Mouse (Mus musculus) kidney, adult 18-20 months (tissue): ENCODE measurements at regions not wholly inside any gene's neighbourhood (a gene's known extent, or its start where the extent isn't known, plus 50 kb on each side); places are given as distances from the start of the nearest gene placed in this dataset.
"Not testable (repeated sequence)": the region's sequence is repeated elsewhere in the genome, so short reads cannot be mapped to it uniquely, and the experiment has no call there.

Experiments used
- DNase-seq: peaks from one replicate; pipeline ENCODE4 v3.0.0; 2021

- DNase-seq: no peak
Measured at GRCm38 (mm10) chr8:37239354-37239753, 245.9 kb downstream of the AI429214 start.

GRCm38 (mm10) chr8:37251234-37251633, 257.8 kb downstream of the AI429214 start:
- not testable (repeated sequence) for DNase-seq

DNA sequence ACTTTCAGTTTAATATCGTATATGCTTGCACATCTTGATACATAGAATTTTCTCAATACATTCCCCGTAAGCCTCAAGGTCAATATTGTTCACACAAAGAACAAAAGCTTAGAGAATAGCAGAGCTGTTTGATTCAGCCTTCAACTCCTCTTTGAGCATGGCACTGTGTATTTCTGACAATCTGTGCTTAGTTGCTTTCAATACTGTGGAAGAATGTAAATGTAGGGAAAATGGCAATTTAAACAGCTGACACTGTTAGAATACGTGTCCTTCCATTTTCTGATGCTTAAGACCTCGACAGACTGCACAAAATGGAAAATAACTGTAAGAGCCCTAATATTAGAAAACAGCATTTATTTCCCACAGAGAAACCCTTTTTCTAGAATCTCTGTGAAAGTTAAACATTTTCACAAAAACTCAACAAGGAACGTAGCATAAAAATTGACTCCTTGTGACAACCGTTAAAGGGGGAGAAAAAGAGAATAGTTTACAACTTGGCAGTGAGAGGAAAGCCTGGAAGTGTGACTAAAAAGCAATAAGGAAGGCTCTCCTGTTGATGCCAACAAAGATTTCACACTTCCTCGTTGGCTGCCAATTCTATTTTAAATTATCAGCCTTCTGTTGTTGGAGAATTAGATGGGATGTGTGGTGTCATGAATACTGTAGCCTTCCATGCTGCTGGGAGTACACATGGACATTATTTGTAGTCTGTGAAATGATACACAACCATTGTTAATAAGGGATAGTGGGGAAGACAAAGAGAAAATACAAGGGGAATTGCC, 297.9 kb downstream of the AI429214 start:
- no peak for DNase-seq
